Mouse (Mus musculus) right cerebral cortex, postnatal 25 days (tissue): ENCODE results near the gene Rrp9.
"Not testable (repeated sequence)": the region's sequence is repeated elsewhere in the genome, so short reads cannot be mapped to it uniquely, and the experiment has no call there.

Source experiments
- DNase-seq: peaks from one replicate; pipeline ENCODE4 v3.0.0; 2022

Gene Rrp9

DNA sequence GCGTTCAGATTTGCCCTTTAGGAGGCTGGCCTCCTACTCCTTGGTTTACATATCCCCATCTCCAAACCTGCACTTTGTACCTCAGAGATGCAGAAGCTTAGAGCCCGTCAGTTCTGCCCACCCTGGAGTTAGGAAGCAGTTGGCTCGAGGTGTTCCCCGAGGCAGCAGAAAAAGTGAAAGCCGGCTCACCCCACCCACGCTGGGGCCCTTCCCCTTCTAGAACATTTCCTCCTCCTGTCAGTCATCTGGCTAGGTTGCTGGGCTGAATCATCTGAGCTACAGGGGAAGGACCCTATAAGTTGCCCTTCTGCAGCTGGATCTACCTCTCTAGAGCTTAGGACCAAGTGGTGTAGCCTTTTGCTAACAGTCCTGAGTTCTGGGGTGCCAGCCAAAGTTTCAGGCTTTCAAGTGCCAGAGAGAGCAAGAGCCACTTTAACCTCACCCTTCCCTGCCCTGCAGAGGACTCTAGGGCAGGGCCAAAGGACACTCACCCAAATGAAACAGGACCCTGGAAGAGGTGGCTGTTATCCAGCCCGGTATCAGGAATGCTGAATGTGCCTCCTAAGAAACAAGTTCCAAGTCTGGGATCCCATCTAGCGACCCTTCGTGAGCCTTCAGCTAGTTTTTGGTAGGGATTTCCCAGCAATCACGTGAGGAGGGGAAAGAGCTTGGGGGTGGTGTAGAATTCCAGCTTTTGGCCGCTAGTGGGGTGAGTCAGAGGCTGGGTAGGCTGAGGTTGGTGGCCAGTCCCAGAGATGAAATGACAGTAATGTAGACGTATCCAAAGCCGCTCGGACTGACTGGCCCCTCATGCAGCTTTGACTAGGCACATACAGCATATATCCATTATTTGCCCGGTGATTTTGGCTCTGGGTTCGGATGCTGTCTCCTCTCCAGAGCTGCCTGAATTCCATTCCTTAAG lies 500 bp downstream of the Rrp9 start:
- DNase-seq: peak; percentile 11

DNA sequence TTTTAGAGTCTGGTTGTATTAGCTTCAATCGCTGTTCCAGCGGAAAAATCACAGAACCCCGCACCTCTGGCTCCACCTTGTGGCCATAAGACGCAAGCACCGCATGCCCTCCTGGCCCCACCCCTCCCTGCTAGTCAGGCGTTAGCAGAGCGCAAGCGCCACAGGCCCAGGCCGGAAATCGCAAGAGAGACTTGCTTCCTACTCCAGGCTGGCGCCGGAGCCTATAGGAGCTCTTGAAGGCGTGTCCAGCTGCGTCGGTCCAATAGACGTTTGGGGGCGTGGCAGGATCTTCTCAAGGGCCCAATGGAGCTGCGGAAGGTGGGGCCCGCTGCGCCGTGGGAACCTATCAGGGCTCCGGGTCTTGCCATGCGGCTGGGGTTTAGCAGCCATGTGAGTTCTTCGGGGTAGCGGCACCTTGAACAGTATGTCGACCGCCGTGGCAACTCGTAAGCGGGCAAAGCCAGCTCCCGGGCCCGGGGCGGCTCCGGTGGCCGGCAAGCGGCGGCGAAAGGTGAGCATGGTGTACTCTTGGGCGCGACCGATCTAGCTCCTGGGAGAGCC lies 1.2 kb downstream of the Rrp9 start, which contains the start of gene Parp3:
Gene Parp3 (minus strand): TSS at position 26 of the 561 bp plus-strand sequence.
- peak; percentile 99 for DNase-seq

DNA sequence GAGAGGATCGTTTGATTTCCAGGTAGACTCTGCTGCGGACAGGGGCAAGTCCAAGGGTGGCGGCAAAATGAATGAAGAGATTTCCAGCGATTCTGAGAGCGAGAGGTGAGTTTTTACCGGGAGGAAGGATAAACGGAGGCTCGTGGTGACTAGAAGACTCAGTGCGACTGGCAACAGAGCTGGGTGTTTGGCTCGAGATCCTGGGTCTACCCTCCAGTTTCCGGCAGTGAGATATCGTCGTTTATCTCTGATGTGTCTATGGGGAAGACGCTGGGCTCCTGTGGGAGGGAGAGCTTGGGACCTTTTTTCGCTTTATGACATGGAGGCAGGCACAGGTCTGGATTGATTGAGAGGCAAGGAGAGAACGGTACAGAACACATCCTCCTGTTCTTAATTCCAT lies 1.9 kb downstream of the Rrp9 start:
- DNase-seq: no peak

DNA sequence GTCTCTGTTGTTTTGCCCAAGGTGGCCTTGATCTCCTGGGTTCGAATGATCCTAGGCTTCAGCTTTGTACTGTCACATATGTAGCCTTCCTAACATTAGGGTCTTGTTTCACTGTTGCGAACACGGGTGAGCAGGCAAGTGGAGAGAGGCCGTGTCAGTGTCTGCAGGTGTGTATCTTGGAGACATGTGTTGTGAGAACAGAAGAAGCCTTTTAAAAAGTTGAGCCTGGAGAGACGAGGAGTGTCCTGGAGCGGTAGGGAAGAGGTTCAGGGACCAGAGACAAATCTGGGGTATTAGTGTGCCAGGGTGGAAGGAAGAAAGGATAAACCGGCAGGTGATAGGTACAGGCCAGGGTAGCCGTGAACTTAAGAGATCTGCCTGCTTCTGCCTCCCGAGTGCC lies 2.3 kb downstream of the Rrp9 start:
- no peak for DNase-seq

DNA sequence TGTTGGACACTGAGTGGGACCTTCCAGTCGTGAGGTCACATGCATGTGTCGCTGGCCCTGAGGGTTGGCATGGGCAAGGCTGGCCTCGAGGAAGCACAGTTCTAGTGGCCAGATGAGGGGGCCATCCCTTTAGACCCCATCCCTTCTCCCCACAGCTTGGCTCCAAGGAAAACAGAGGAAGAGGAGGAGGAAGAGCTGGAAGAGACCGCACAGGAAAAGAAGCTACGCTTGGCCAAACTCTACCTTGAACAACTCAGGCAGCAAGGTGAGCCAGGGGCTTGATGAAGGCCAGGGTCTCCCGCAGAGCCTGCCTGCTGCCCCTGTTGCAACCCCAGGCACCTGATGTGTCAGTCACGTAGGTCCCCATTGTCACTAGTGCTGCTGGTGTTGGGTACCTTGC lies 4.8 kb downstream of the Rrp9 start:
- DNase-seq: peak; percentile 0

DNA sequence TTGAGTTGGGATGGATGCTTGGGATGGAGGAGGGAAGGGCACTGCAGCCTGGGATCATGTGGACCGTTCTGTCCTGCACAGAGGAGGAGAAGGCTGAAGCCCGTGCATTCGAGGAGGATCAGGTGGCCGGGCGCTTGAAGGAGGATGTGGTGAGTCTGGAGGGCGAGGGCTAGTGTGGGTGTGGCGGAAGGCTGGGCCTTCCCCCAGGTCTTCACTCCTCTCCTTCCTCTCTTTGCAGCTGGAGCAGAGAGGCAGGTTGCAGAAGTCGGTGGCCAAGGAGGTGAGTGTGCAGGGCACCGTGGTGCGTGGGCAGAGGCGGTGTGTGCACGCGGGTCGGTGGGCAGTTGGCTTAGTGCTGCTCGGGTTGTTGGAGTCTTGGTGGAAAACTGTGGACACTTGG lies 5.3 kb downstream of the Rrp9 start:
- no peak for DNase-seq

DNA sequence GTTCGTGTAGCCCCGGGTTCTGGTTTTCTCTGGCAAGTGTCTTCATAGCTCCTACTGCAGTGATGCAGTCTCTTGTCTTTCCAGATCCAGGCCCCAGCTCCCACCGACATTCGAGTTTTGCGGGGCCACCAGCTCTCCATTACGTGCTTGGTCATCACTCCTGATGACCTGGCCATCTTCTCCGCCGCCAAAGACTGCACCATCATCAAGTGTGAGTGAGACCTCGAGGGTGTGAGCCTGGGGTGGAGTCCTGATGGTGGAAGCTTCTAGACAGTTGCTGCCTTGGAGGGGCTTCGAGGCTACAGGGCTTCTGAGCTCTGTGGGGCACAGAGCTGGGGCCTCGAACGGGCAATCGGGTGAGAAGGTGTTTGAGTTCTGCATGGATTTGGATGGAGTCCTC lies 5.9 kb downstream of the Rrp9 start:
- peak; percentile 1 for DNase-seq

DNA sequence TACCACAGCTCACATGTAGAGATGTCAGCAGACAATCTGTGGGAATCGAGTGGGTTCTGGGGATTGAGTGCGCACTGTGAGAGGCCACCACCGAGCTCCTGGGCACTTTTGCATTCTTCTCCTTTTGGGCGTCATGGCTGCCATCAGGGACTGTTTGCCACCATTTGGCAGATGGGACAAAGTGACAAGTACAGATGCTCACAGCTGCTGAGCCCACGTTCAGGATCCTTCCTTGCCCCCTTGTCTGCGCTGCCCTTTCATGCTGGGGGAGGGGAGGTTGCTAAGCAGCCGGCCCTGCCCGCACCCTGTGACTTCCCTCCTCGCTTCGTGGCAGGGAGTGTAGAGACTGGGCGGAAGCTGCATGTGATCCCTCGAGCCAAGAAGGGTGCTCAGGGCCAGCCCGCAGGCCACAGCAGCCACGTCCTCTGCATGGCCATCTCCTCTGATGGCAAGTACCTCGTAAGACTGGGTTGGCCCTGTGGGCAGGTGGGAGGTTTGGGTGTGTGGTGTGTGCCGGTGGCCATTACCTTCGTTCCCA lies 6.9 kb downstream of the Rrp9 start:
- DNase-seq: peak; percentile 3

DNA sequence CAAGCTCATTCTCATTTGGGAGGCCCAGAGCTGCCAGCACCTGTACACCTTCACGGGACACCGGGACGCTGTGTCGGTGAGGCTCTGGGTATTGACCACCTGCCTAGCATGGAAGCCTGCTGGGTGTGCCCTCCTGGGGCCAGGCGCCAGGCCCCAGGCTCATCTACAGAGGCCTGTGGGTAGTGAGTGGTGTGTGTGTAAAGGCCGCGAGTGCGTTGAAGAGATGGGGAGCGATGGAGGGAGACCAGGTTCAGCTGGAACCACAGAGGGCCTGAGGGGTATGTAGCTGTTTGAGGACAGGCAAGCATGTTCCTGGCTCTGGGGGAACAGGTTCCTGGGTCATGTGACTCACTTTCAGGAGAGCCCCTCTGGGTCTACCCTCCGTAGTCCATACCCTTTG lies 7.4 kb downstream of the Rrp9 start:
- DNase-seq: no peak

DNA sequence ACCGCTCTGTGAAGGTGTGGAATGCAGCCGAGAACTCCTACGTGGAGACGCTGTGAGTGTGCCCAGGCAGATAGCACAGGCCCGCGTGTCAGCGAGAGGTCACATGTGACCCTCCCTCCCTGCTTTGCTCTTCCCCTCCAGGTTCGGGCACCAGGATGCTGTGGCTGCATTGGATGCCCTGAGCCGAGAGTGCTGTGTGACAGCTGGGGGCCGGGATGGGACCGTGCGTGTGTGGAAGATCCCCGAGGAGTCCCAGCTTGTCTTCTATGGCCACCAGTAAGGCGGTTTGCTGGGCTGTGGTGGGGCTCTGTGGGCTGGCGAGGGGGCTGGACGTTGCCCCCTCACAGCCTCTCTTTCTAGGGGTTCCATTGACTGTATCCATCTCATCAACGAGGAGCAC lies 7.8 kb downstream of the Rrp9 start:
- peak; percentile 0 for DNase-seq

DNA sequence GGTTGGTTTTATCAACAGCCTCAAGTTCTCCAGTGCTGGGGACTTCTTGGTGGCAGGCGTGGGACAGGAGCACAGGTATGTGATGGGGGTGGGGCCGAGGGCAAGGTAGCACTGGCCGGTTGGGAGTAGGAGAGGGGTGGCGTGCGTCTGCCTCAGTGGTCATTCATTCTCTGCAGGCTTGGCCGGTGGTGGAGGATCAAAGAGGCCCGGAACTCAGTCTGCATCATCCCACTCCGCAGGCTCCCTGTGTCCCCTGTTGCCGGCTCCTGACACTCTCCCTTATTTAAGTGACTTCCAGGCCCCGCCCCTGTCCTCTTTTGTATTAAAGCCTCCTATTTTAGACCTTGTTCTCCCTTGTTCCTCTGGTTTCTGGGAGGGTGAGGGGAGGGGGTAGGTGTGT lies 9.3 kb downstream of the Rrp9 start:
- DNase-seq: no peak

DNA sequence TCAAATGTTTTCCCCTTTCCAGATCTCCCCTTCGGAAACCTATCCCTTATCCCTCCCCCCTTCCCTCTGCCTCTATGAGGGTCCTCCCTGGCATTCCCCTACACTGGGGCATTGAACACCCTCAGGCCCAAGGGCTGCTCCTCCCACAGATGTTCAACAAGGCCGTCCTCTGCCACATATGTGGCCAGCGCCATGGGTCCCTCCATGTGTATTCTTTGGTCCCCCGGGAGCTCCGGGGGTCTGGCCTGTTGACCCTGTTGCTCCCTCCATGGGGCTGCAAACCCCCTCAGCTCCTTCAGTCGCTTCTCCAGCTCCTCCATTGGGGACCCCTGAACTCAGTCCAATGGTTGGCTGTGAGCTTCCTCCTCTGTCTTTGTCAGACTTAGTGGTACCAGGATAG lies 11.8 kb downstream of the Rrp9 start:
- DNase-seq: not testable (repeated sequence)

DNA sequence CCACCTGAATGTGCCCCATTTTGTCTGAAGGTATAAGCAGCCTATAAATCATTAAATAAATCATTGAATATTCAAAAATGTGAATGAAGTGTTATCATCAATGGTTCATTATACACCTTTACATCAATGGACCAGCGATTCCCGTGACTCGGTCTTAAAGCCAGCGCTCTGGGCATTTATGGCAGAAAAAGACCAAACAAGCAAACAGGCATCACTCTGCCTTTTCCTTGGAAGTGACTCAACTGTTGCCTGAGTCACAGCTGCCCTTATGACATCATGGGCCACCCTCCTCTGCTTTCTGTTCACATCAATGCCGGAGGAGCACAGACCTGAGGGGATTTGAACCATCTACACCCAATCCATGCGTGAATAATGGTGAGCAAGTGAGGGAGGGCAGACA lies 23.9 kb downstream of the Rrp9 start, which contains the start of gene Iqcf1:
Gene Iqcf1 (plus strand): TSS at position 301 of the 400 bp plus-strand sequence.
- DNase-seq: no peak

DNA sequence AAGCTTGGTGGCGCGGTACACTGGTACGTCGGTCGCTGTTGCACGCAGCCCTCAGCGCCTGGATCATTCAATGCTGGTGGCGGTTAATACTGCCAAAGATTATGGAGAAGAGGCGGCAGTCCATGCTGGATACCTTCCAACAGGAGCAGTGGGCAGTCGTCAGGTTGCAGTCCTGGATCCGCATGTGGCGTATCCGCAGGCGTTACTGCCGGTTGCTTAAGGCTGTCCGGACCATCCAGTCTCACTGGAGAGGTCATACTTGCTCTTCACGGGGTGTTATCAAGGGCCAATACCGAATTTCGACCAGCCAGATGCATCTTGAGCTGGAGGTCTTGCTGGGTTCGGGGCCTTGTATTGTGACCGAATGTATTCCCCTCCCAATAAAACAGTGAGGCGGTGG lies 26.1 kb downstream of the Rrp9 start:
- DNase-seq: no peak

DNA sequence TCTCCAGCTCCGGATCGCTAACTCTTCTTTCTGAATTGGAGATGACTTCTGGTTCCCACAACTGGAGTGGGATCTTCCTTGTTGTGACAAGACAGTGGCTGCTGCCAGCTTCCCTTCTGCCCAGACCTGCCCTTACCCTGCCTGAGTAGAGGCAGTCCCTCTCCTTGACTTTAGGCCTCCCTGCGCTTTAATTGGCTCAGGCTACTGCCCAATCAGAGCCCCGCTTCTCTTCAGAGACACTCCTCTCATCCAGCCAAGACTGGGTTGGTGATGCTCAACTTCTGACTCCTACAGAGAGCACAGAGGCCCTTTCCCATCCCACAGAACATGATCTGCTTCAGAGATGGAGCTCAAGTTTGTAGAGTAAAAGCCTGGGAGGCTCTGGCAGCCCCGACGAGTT lies 28.5 kb downstream of the Rrp9 start:
- DNase-seq: no peak

DNA sequence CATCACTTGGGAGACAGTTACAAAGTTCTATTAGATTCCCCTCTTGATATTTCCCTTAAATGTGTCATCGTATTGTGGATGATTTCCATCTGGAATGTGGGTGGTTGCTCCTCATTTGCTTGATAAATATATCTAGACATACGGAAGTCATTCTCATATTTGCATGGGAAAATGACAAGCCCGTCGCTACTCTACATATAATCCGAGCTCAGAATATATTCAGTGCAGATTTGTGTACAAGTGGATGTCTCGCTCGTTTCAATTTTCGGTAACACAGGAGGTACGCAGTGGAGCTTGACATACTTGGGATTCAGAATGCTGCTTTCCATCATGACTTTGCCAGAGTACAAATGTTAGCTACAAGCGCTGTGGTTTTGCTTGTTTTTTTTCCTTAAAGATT lies 33.6 kb downstream of the Rrp9 start:
- DNase-seq: no peak

DNA sequence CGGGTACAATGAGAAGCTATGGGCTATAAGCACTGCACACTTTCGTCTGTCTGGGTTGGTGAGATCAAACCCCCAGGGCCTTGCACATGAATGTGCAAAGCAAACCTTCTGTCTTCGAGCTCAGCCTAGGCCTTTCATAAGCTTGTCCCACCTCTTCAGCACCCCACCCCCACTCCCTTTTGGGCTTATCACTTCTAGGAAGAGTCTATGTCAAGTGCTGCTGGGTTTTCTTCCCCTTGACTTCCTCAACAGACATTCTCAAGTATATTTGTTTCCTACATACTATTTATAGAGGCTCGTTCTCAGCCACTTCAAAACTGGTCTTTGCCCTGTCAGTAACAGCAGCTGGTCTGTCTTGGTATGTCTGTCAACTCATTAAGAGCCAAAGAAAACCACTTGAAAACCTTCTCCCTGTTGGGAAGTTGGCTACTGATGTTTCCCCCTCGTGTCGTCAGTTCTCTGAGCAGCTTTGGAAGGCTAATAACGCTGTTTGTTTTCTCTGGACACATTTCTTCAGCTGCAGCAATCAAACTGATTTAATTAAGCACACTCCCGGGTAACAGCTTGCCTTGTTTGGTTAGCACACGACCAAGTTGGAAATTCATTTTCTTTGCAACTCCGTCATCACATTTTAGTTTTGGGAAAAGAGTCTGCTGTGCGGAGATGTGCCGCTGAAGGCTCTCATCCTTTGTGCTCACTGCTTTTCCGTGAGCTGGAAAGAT lies 37.1 kb downstream of the Rrp9 start:
- DNase-seq: no peak

DNA sequence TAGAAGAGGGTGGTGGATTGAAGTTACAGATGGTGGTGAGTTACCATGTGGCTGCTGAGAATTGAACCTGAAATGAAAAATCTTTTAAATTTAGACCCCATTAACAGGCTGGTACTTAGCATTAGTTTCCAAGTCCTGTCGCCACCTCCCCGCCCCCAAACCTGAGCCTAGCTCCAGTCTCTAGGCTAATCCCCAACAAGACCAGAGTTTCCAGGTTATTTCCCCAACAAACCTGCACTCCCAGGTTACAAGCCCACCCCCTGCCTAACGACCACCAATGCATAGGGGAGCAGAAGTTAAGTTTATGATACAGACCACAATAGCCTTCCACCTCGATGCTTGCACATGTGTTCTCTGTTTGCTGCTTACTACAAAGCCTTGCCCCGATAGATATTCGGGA lies 37.8 kb downstream of the Rrp9 start:
- no peak for DNase-seq

DNA sequence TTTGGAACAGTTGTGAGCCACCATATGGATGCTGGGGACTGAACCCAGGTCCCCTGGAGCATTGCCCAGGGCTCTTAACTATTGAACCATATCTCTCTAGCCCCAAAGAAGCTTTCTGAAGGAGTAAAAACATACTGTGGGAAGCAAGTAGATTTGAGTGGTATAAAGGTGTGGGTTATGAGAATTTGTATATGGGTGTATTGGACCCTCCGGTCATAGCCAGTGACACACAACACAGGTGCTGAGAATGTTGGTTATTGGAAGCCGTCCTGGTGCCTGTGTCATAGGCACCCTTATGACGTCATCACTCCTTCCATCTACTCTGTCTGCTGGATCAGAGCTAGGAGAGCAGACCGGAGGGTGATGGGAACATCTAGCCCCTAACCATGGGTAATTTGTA lies 38.5 kb downstream of the Rrp9 start, which contains the start of gene Iqcf5:
Gene Iqcf5 (plus strand): TSS at position 301 of the 400 bp plus-strand sequence.
- DNase-seq: no peak

DNA sequence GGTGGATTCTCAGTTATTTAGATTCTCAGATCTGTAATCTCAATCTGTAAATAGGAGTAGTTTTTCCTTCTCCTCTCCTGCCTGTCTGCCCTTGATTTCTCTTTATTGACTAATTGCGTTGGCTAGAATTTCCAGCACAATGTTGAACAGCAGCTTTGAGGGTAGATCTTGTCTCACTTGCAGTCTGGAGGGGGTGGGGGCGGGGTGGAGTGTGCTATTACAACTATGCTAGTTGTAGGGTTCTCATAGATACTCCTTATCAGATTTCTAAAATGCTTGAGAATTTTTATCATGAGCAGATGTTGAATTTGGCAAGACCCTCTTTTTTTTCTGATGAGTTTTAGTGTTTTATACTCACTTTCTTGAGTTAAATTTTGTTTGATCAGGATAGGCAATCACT lies 43.7 kb downstream of the Rrp9 start:
- no peak for DNase-seq

DNA sequence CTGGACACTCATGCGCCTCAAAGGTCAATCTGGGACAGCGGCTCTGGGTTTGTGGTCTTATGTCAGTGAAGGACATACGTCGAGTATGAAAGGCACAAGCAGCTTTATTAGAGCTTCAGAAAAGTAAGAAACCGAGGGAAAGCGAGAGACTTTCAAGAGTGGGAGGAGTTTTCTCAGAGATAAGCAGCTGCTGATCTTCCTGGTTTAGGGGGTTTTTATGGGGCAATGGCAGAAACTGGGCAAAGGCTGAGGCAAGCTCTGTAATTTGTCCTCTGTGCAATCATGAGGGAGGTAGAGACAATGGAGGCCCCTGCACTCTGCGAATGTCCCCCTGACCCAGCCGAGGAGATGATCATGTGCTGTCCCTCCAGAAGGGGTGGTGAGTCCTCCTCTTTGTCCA lies 44.1 kb downstream of the Rrp9 start:
- no peak for DNase-seq

DNA sequence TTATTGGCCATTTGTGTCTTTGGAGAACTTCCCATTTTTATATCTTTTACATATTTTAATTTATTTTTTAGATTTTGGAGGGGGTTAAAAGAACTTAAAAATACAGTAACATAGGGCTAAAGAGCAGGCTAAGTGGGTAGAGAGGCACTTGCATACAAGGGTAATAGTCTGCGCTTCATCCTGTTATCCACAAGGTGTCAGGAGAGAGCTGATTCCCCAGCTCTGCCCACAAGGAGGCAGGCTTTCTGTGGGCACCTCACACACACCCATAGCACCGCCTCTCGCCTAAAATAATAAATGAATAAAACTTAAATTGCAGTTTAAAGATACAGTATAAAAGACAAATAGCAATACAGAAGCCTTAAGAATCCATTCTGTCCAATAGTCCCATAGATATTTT lies 56.1 kb downstream of the Rrp9 start:
- DNase-seq: peak; percentile 21

DNA sequence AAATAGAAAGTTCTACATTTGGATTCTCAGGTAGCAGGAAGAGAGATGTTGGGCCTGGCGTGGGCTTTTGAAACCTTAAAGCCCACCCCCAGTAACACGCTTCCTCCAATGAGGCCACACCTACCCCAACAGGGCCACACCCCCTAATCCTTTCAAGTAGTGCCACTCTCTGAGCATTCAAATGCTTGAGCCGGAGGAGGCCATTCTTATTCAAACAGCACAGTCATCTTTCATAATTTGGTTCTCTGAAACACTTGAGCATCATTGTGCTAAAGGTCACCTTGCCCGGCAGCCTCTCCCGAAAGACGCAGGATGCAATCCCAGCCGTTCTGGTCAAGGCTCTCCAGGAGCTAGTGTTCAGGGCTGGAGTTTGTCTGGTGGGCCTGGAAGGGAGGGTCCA lies 58.5 kb downstream of the Rrp9 start:
- DNase-seq: no peak

DNA sequence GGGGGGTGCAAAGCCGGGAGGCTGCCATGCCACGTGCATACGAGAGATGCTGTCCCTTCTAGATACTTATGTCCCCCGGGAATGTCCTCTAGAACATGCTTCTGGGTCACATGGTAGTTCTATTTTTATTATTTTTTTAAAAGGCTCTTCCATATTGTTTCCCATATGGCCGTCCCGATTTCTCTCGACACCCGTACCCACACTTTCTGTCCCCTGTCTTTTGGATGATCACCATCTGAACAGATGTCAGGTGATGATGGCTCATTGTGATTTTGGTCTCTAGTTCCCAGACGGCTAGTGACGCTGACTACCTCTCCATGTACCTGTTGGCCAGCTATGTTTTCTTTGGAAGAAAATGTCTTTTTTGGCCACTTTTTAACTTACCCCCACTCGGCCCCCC lies 59.2 kb downstream of the Rrp9 start:
- no peak for DNase-seq
